Mouse (Mus musculus) CD4-positive, CD25-positive, alpha-beta regulatory T cell, adult 4 months (primary cell): ENCODE data around the gene Med11. TPM values are rescaled to one million over a fixed set of nuclear protein-coding genes. Genes with fewer than 3 reads are reported as not detected.

ENCODE experiments used
- polyA plus RNA-seq, 2 experiments: library from polyadenylated mRNA; unstranded; fragments of 100-300 nt; shearing (Covaris generic); gene quantifications; one replicate each; pipeline ENCODE4 v1.2.1; 2017

Gene Med11
- polyA plus RNA-seq, 2 experiments from 2014 or later = 84.3 to 85.7 TPM

Other genes with a start within 250 kb of the Med11 start
- gene Slc16a11, start 239.2 kb upstream of the Med11 start, polyA plus RNA-seq = not detected
- gene Slc16a13, start 230.9 kb upstream of the Med11 start, polyA plus RNA-seq = 1 to 10 TPM; 2.7 to 3.9 TPM
- under 1 TPM; 0.31 to 0.56 TPM for gene Bcl6b, start 222.1 kb upstream of the Med11 start, polyA plus RNA-seq
- gene 0610010K14Rik, start 214.0 kb upstream of the Med11 start, polyA plus RNA-seq = 100 to 1,000 TPM; 123 to 141 TPM
- gene Gm21988, start 212.1 kb upstream of the Med11 start, polyA plus RNA-seq = 1 to 10 TPM; 3.3 to 5.3 TPM
- 100 to 1,000 TPM; 218 TPM for gene Rnasek, start 212.1 kb upstream of the Med11 start, polyA plus RNA-seq
- gene Alox12, start 196.6 kb upstream of the Med11 start, polyA plus RNA-seq = under 1 TPM in 1 of 2 experiments, not detected in 1; 0.31 TPM
- not detected for gene Alox12e, start 129.3 kb upstream of the Med11 start, polyA plus RNA-seq
- not detected for gene Alox15, start 99.9 kb upstream of the Med11 start, polyA plus RNA-seq
- gene Pelp1, start 41.9 kb upstream of the Med11 start, polyA plus RNA-seq = 1 to 10 TPM; 4.4 to 7.7 TPM
- 10 to 100 TPM; 47.0 to 64.1 TPM for gene Arrb2, start 19.3 kb upstream of the Med11 start, polyA plus RNA-seq
- gene Zmynd15, start 7.5 kb downstream of the Med11 start, polyA plus RNA-seq = not detected
- gene Cxcl16, start 8.1 kb downstream of the Med11 start, polyA plus RNA-seq = under 1 TPM; 0.43 to 0.87 TPM
- gene Tm4sf5, start 53.3 kb downstream of the Med11 start, polyA plus RNA-seq = 1 to 10 TPM in 1 of 2 experiments, under 1 TPM in 1; 1.00 to 2.5 TPM
- not detected for gene Vmo1, start 62.7 kb downstream of the Med11 start, polyA plus RNA-seq
- gene Gltpd2, start 67.3 kb downstream of the Med11 start, polyA plus RNA-seq = not detected
- 100 to 1,000 TPM; 378 to 439 TPM for gene Psmb6, start 73.4 kb downstream of the Med11 start, polyA plus RNA-seq
- not detected for gene Gm40193, start 81.0 kb downstream of the Med11 start, polyA plus RNA-seq
- gene Pld2, start 88.1 kb downstream of the Med11 start, polyA plus RNA-seq = 1 to 10 TPM; 2.7 to 3.9 TPM
- 1 to 10 TPM; 5.6 to 8.4 TPM for gene Mink1, start 111.0 kb downstream of the Med11 start, polyA plus RNA-seq
- gene 4930544D05Rik, start 163.9 kb downstream of the Med11 start, polyA plus RNA-seq = under 1 TPM in 1 of 2 experiments, not detected in 1; 0.71 TPM
- gene Chrne, start 167.3 kb downstream of the Med11 start, polyA plus RNA-seq = 1 to 10 TPM; 1.4 to 2.1 TPM
- gene Gp1ba, start 187.2 kb downstream of the Med11 start, polyA plus RNA-seq = under 1 TPM; 0.39 to 0.43 TPM
- 100 to 1,000 TPM; 389 to 496 TPM for gene Rnf167, start 195.3 kb downstream of the Med11 start, polyA plus RNA-seq
- gene Slc25a11, start 195.6 kb downstream of the Med11 start, polyA plus RNA-seq = 100 to 1,000 TPM in 1 of 2 experiments, 10 to 100 TPM in 1; 84.0 to 102 TPM
- 1,000 to 10,000 TPM; 2,750 to 3,189 TPM for gene Pfn1, start 202.7 kb downstream of the Med11 start, polyA plus RNA-seq
- 10 to 100 TPM; 32.6 to 32.7 TPM for gene Eno3, start 205.3 kb downstream of the Med11 start, polyA plus RNA-seq
- 100 to 1,000 TPM; 126 to 132 TPM for gene Spag7, start 217.5 kb downstream of the Med11 start, polyA plus RNA-seq
- 10 to 100 TPM; 12.2 to 15.8 TPM for gene Camta2, start 236.2 kb downstream of the Med11 start, polyA plus RNA-seq
- gene Inca1, start 248.2 kb downstream of the Med11 start, polyA plus RNA-seq = 1 to 10 TPM in 1 of 2 experiments, under 1 TPM in 1; 0.30 to 1.2 TPM
- gene Kif1c, start 248.6 kb downstream of the Med11 start, polyA plus RNA-seq = 1 to 10 TPM; 1.0 to 1.1 TPM